Mouse (Mus musculus) kidney, postnatal 4 days (tissue): ENCODE data around the gene Gdf3.

ENCODE experiments used
- DNase-seq, 2 experiments: peaks; one replicate each; pipeline ENCODE4 v3.0.0; 2021; ENCODE audit warnings: mixed read lengths in 2 of 2

Gdf3 gene

DNA sequence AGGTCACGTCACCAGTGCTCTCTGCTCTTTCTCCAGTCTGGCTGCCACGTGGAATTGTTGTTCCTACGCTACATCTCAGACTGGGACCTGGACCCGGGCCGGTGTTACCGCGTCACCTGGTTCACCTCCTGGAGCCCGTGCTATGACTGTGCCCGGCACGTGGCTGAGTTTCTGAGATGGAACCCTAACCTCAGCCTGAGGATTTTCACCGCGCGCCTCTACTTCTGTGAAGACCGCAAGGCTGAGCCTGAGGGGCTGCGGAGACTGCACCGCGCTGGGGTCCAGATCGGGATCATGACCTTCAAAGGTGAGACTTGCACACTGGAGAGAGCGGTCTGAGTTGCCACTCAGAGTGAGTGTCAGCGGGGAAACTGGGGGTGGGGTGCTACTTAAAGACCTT, 48.9 kb downstream of the Gdf3 start:
- DNase-seq, result peak in 1 of 2 experiments; percentile 8

DNA sequence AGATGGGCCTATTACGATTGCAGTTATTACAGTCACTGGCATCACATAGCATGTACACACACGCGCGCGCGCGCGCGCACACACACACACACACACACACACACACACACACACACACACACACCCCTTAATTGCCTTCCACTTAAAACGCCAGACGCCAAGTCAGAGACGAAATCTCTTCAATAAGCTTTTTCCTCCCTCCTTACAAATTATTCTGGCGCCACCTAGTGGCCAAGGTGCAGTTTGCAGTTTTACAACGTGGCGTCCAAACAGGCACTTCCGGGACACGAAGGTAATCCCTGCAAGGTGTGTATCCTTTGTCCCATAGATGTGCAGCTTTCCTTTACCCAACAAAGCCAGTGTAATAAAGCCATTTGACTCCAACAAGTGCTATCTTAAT, 49.5 kb downstream of the Gdf3 start:
- DNase-seq, result peak; percentile 84

DNA sequence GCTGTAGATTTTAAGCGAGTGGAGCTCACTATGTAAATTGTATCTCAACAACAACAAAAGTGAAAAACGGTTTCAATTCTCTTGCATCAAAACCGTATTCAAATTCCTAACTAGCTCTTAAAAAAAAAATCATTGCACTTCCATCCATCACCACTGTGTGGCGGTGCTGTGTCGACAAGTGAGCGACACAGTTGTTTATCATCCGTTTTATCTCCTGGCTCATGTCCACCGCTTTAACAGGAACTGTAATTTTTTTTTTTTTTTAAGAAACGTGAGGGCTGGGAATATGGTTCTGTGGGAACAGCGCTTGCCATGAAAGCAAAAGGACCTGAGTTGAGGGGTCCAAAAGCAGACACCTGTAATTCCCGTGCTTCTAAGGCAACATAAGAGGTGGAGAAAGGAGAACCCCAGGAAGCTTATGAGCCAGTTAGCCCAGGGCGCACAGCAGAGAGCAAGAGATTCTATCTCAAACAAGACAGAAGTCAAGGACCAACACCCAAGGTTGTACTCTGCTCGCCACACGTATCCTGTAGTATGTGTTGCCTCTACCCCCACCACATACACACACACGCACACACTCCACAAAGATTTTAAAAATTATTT, 52.8 kb downstream of the Gdf3 start:
- DNase-seq, result peak; percentile 76 to 81
